Mouse (Mus musculus): ENCODE results near the gene Cacna2d2. TPM values are rescaled to one million over a fixed set of nuclear protein-coding genes. Genes with fewer than 3 reads are reported as not detected.

The Cacna2d2 gene
- polyA plus RNA-seq, 1 experiment = not detected

GRCm38 (mm10) chr9:107398968-107399367, 444 bp upstream of the Cacna2d2 start:
- Histone ChIP-seq H3K4me1 (ENCODE audit: control insufficient read depth, insufficient read depth, low read length) (no peaks in the 10 kb centered on the region), H3K4me3 (ENCODE audit: insufficient read depth, low read length) (no peak overlapping the region), H3K27ac (ENCODE audit: insufficient read depth, low read length) (no peak overlapping the region)
- no peak for TF ChIP-seq POLR2A (IDR thresholded peaks at IDR 0.05; ENCODE audit: low read depth, low read length)
- TF ChIP-seq CTCF (IDR thresholded peaks at IDR 0.05; ENCODE audit: borderline replicate concordance, insufficient read depth, low read length) = no peak

- H3K27ac ChIP-seq (ENCODE audit: insufficient read depth, low read length) = no peak overlapping the region
- H3K4me3 ChIP-seq (ENCODE audit: insufficient read depth, low read length) = peak overlapping the region; percentile 16; the same call in 1 of the 2 replicates
- TF ChIP-seq POLR2A (IDR thresholded peaks at IDR 0.05; ENCODE audit: low read depth, low read length) (no peak), CTCF (IDR thresholded peaks at IDR 0.05; ENCODE audit: borderline replicate concordance, insufficient read depth, low read length) (no peak)
- H3K4me1 ChIP-seq (ENCODE audit: control insufficient read depth, insufficient read depth, low read length) = no peaks in the 10 kb centered on the region
Observed at GRCm38 (mm10) chr9:107400060-107400511, 674 bp downstream of the Cacna2d2 start.

GRCm38 (mm10) chr9:107400666-107401285, 1.4 kb downstream of the Cacna2d2 start:
- TF ChIP-seq CTCF (IDR thresholded peaks at IDR 0.05; ENCODE audit: borderline replicate concordance, insufficient read depth, low read length) (no peak), POLR2A (IDR thresholded peaks at IDR 0.05; ENCODE audit: low read depth, low read length) (no peak)
- Histone ChIP-seq H3K27ac (ENCODE audit: insufficient read depth, low read length) (no peak overlapping the region), H3K4me1 (ENCODE audit: control insufficient read depth, insufficient read depth, low read length) (no peaks in the 10 kb centered on the region), H3K4me3 (ENCODE audit: insufficient read depth, low read length) (no peak overlapping the region)

GRCm38 (mm10) chr9:107403116-107403515, 3.7 kb downstream of the Cacna2d2 start:
- no peak overlapping the region for H3K4me3 ChIP-seq (ENCODE audit: insufficient read depth, low read length)
- no peak overlapping the region for H3K27ac ChIP-seq (ENCODE audit: insufficient read depth, low read length)
- TF ChIP-seq CTCF (IDR thresholded peaks at IDR 0.05; ENCODE audit: borderline replicate concordance, insufficient read depth, low read length) (no peak), POLR2A (IDR thresholded peaks at IDR 0.05; ENCODE audit: low read depth, low read length) (no peak)
- no peaks in the 10 kb centered on the region for H3K4me1 ChIP-seq (ENCODE audit: control insufficient read depth, insufficient read depth, low read length)

- Histone ChIP-seq H3K4me1 (ENCODE audit: control insufficient read depth, insufficient read depth, low read length) (no peaks in the 10 kb centered on the region), H3K4me3 (ENCODE audit: insufficient read depth, low read length) (no peak overlapping the region), H3K27ac (ENCODE audit: insufficient read depth, low read length) (no peak overlapping the region)
- TF ChIP-seq CTCF (IDR thresholded peaks at IDR 0.05; ENCODE audit: borderline replicate concordance, insufficient read depth, low read length) = no peak
- no peak for TF ChIP-seq POLR2A (IDR thresholded peaks at IDR 0.05; ENCODE audit: low read depth, low read length)
Observed at GRCm38 (mm10) chr9:107409449-107409848, 10.0 kb downstream of the Cacna2d2 start.

- H3K27ac ChIP-seq (ENCODE audit: insufficient read depth, low read length) = no peak overlapping the region
- TF ChIP-seq POLR2A (IDR thresholded peaks at IDR 0.05; ENCODE audit: low read depth, low read length) = no peak
- no peak for TF ChIP-seq CTCF (IDR thresholded peaks at IDR 0.05; ENCODE audit: borderline replicate concordance, insufficient read depth, low read length)
- H3K4me1 ChIP-seq (ENCODE audit: control insufficient read depth, insufficient read depth, low read length) = no peaks in the 10 kb centered on the region
Observed at GRCm38 (mm10) chr9:107417106-107417505, 17.7 kb downstream of the Cacna2d2 start.

GRCm38 (mm10) chr9:107419491-107420244, 20.3 kb downstream of the Cacna2d2 start:
- TF ChIP-seq POLR2A (IDR thresholded peaks at IDR 0.05; ENCODE audit: low read depth, low read length) = no peak
- TF ChIP-seq CTCF (IDR thresholded peaks at IDR 0.05; ENCODE audit: borderline replicate concordance, insufficient read depth, low read length) = no peak
- Histone ChIP-seq H3K4me3 (ENCODE audit: insufficient read depth, low read length) (no peak overlapping the region), H3K4me1 (ENCODE audit: control insufficient read depth, insufficient read depth, low read length) (no peaks in the 10 kb centered on the region), H3K27ac (ENCODE audit: insufficient read depth, low read length) (no peak overlapping the region)

More at GRCm38 (mm10) chr9:107417106-107417505, 17.7 kb downstream of the Cacna2d2 start:
- no peak overlapping the region for H3K4me3 ChIP-seq (ENCODE audit: insufficient read depth, low read length)

GRCm38 (mm10) chr9:107420898-107421297, 21.5 kb downstream of the Cacna2d2 start:
- Histone ChIP-seq H3K4me1 (ENCODE audit: control insufficient read depth, insufficient read depth, low read length) (no peaks in the 10 kb centered on the region), H3K4me3 (ENCODE audit: insufficient read depth, low read length) (no peak overlapping the region), H3K27ac (ENCODE audit: insufficient read depth, low read length) (no peak overlapping the region)
- TF ChIP-seq CTCF (IDR thresholded peaks at IDR 0.05; ENCODE audit: borderline replicate concordance, insufficient read depth, low read length) = no peak
- no peak for TF ChIP-seq POLR2A (IDR thresholded peaks at IDR 0.05; ENCODE audit: low read depth, low read length)

- no peak overlapping the region for H3K4me3 ChIP-seq (ENCODE audit: insufficient read depth, low read length)
- H3K27ac ChIP-seq (ENCODE audit: insufficient read depth, low read length) = no peak overlapping the region
- TF ChIP-seq CTCF (IDR thresholded peaks at IDR 0.05; ENCODE audit: borderline replicate concordance, insufficient read depth, low read length) (no peak), POLR2A (IDR thresholded peaks at IDR 0.05; ENCODE audit: low read depth, low read length) (no peak)
- H3K4me1 ChIP-seq (ENCODE audit: control insufficient read depth, insufficient read depth, low read length) = no peaks in the 10 kb centered on the region
Observed at GRCm38 (mm10) chr9:107422878-107423277, 23.5 kb downstream of the Cacna2d2 start.

Data from embryonic fibroblast, embryonic 13.5 days (primary cell).